8 mouse cellular contexts compared by ENCODE assay signal in the genomic region with DNA sequence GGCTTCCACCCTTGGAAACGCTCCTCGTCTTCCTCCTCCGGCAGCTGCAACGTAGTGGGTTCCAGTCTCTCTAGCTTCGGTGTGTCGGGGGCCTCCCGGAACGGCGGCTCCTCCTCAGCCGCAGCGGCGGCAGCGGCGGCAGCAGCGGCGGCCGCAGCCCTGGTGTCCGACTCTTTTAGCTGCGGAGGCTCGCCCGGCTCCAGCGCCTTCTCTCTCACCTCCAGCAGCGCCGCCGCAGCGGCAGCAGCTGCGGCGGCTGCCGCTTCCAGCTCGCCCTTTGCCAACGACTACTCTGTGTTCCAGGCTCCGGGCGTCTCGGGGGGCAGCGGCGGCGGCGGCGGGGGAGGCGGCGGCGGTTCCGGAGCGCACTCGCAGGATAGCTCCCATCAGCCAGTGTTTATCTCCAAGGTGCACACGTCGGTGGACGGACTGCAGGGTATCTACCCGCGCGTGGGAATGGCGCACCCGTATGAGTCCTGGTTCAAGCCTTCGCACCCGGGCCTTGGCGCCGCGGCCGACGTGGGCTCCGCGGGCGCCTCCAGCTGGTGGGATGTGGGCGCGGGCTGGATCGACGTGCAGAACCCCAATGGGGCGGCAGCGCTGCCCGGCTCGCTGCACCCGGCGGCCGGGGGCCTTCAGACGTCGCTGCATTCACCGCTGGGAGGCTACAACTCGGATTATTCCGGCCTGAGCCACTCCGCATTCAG. TPM values are rescaled to one million over a fixed set of nuclear protein-coding genes. Genes with fewer than 3 reads are reported as not detected.
DNase-seq lines count a peak whose midpoint lies in the region; ATAC-seq and TF ChIP-seq lines count a peak whose summit lies in the region.

No protein-coding gene starts in this region.

- H3K36me3 ChIP-seq in megakaryocyte, embryonic 14.5 days (replicated peaks; ENCODE audit: low read length): no peaks in the 10 kb centered on the region
- no peaks in the 10 kb centered on the region for H3K36me3 ChIP-seq in hindbrain, postnatal 0 days (ENCODE audit: insufficient read depth, low read length)
- no peaks in the 10 kb centered on the region for H3K36me3 ChIP-seq in midbrain, postnatal 0 days (ENCODE audit: insufficient read depth, low read length)

- H3K27me3 ChIP-seq in megakaryocyte, embryonic 14.5 days (replicated peaks): peaks cover 92% of the 10 kb centered on the region
- peaks cover 84% of the 10 kb centered on the region for H3K27me3 ChIP-seq in hindbrain, postnatal 0 days (ENCODE audit: insufficient read depth, low read length)
- H3K27me3 ChIP-seq in midbrain, postnatal 0 days (ENCODE audit: insufficient read depth, low read length): peaks cover 70% of the 10 kb centered on the region

- peak overlapping the region; percentile 89 for H3K4me3 ChIP-seq in megakaryocyte, embryonic 14.5 days (replicated peaks)
- H3K4me3 ChIP-seq in hindbrain, postnatal 0 days (ENCODE audit: low read length): peak overlapping the region; percentile 34
- H3K4me3 ChIP-seq in midbrain, postnatal 0 days (ENCODE audit: low read depth, low read length): peak overlapping the region; percentile 30

- ATAC-seq in CD4-positive, CD25-positive, alpha-beta regulatory T cell, adult 4 months: no peak
- no peak for ATAC-seq in megakaryocyte, adult 5-6 weeks (ENCODE audit: poor library complexity, severe bottlenecking)
- 0 out of 2 replicates have a peak, but pooled peaks have one; percentile 19 for ATAC-seq in hindbrain, postnatal 0 days
- ATAC-seq in midbrain, postnatal 0 days (ENCODE audit: low FRiP score): peak; percentile 31; the same call in 1 of the 2 replicates

- H3K4me1 ChIP-seq in megakaryocyte, embryonic 14.5 days: peaks cover 48% of the 10 kb centered on the region
- 0 out of 2 replicates have a peak, but pooled peaks cover 2% of the 10 kb centered on the region for H3K4me1 ChIP-seq in hindbrain, postnatal 0 days (ENCODE audit: insufficient read depth, low read length)
- no peaks in the 10 kb centered on the region for H3K4me1 ChIP-seq in midbrain, postnatal 0 days (ENCODE audit: insufficient read depth, low read length)

- no peak overlapping the region for H3K27ac ChIP-seq in hindbrain, postnatal 0 days
- H3K27ac ChIP-seq in midbrain, postnatal 0 days (ENCODE audit: low read depth, low read length): no peak overlapping the region

- H3K9me3 ChIP-seq in megakaryocyte, embryonic 14.5 days: peaks cover 9% of the 10 kb centered on the region
- H3K9me3 ChIP-seq in hindbrain, postnatal 0 days (ENCODE audit: low read length): no peaks in the 10 kb centered on the region
- H3K9me3 ChIP-seq in midbrain, postnatal 0 days (ENCODE audit: low read length): no peaks in the 10 kb centered on the region

- peak; percentile 25 for DNase-seq in CD4-positive, CD25-positive, alpha-beta regulatory T cell, adult 2 months (ENCODE audit: low read depth, low spot score)
- DNase-seq in hindbrain, postnatal 0 days (ENCODE audit: low spot score): no peak
- no peak for DNase-seq in midbrain, postnatal 0 days (ENCODE audit: low spot score)
- no peak for DNase-seq in Muller cell, postnatal 12 days (ENCODE audit: inconsistent ontology term)
- DNase-seq in spleen, adult 12 weeks (ENCODE audit: low spot score): no peak

- H3K9ac ChIP-seq in hindbrain, postnatal 0 days (replicated peaks; ENCODE audit: low read length): 0 out of 2 replicates have a peak overlapping the region, but pooled peaks have one; percentile 13
- no peak overlapping the region for H3K9ac ChIP-seq in midbrain, postnatal 0 days (replicated peaks; ENCODE audit: low read length, poor library complexity, severe bottlenecking)

- WGBS in hindbrain, postnatal 0 days: under 1% methylated on average over 62 of the region's 80 CpGs
- under 1% methylated on average over 66 of the region's 80 CpGs for WGBS in midbrain, postnatal 0 days

- TF ChIP-seq CTCF in hindbrain, postnatal 0 days (IDR thresholded peaks at IDR 0.05; ENCODE audit: low read depth): no peak
- TF ChIP-seq CTCF in midbrain, postnatal 0 days (IDR thresholded peaks at IDR 0.05): peak; percentile 13; the same call in 1 of the 2 replicates

- peak overlapping the region; percentile 55; the same call in 1 of the 2 replicates for H3K4me2 ChIP-seq in hindbrain, postnatal 0 days (ENCODE audit: low read depth, low read length)
- H3K4me2 ChIP-seq in midbrain, postnatal 0 days (ENCODE audit: low read depth, low read length, poor library complexity, severe bottlenecking): peak overlapping the region; percentile 39

RNA-seq across cellular contexts. Expression of a gene that starts 2.5 kb away (rescaled TPM):
- polyA plus RNA-seq in CD4-positive, CD25-positive, alpha-beta regulatory T cell, adult 4 months (2017; shearing (Covaris generic)): not detected
- polyA plus RNA-seq in megakaryocyte, embryonic 14.5 days (2012; ENCODE audit: insufficient read depth, low replicate concordance): not detected in 2 replicates
- total RNA-seq in megakaryocyte, adult 5-6 weeks (2015): not detected in 2 replicates
- total RNA-seq in megakaryocyte, adult 5-6 weeks (2017): not detected in 2 replicates
- total RNA-seq in hindbrain, postnatal 0 days (2014; rRNA removed): 3.9 and 4.4 TPM in 2 replicates
- polyA plus RNA-seq in hindbrain, postnatal 0 days (2015; fragmentation: Nextera tagmentation; extraction: Ambion mirVana): 1.8 and 2.0 TPM in 2 replicates
- total RNA-seq in midbrain, postnatal 0 days (2014; rRNA removed): 1.9 and 2.7 TPM in 2 replicates
- 0.90 and 1.8 TPM in 2 replicates for polyA plus RNA-seq in midbrain, postnatal 0 days (2015; fragmentation: Nextera tagmentation; extraction: Ambion mirVana)

Comparison
In these comparisons a context has a peak if more than half of its experiments do, and no peak if none do; other contexts are left out.
1. ATAC-seq: peak in hindbrain, postnatal 0 days (single experiment) and midbrain, postnatal 0 days (single experiment); none in CD4-positive, CD25-positive, alpha-beta regulatory T cell, adult 4 months (single experiment) and megakaryocyte, adult 5-6 weeks (single experiment).
2. H3K4me3 ChIP-seq: peak in every context shown above with its lines; median percentile 89 in megakaryocyte, embryonic 14.5 days; 34 in hindbrain, postnatal 0 days; 30 in midbrain, postnatal 0 days.